Mouse (Mus musculus): ENCODE results near the gene Tmbim1. TPM values are rescaled to one million over a fixed set of nuclear protein-coding genes. Genes with fewer than 3 reads are reported as not detected.

Gene Tmbim1
- polyA plus RNA-seq, 1 experiment = 567 TPM

DNA sequence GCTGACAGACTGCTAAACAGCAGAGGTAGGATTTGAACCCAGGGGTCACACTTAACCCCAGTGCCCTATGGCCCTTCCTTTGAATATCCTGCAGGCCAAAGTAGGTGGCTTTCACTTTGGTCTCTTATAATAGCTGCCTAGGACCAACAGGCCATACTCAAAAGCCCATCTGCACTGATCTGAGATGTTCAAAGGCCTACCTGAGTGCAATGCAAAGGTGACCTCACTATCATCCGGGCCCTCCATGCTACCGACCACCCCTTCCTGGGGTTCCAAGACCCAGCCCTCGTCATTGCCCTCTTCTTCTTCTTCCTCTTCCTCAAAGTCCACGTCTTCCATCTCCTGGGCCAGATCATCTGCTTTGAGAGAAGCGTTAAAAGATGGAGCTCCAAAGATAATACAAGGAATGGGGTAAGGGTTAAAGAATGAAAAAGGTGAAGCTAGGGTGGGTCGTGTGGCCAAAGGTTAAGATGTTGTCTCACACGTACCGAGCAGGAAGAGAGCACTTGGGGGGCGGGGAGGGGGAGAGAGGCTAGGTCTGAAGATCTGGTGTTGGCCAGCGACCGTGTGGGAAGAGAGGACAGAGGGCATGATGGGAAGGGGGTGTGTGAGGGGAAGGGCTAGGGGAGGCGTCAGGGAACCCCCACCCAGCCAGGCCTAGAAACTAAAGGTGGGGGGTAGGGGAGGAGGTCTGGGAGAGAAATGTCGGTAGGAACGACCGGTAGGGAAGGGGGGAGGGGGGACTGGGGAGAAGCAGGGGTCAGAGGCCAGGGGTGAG lies 21.5 kb downstream of the Tmbim1 start:
- Histone ChIP-seq H3K4me1 (ENCODE audit: control insufficient read depth, insufficient read depth, low read length) (peaks cover 6% of the 10 kb centered on the region), H3K4me3 (replicated peaks; ENCODE audit: extremely low read depth, low read depth, low read length) (peak overlapping the region; percentile 77)
- 8% methylated on average over 15 of the region's 15 CpGs for WGBS
- TF ChIP-seq POLR2A (IDR thresholded peaks at IDR 0.05; ENCODE audit: borderline replicate concordance, extremely low read depth, low read depth, low read length) (no peak), CTCF (IDR thresholded peaks at IDR 0.05; ENCODE audit: insufficient read depth, low read length) (no peak)
- peak; percentile 43 for DNase-seq

DNA sequence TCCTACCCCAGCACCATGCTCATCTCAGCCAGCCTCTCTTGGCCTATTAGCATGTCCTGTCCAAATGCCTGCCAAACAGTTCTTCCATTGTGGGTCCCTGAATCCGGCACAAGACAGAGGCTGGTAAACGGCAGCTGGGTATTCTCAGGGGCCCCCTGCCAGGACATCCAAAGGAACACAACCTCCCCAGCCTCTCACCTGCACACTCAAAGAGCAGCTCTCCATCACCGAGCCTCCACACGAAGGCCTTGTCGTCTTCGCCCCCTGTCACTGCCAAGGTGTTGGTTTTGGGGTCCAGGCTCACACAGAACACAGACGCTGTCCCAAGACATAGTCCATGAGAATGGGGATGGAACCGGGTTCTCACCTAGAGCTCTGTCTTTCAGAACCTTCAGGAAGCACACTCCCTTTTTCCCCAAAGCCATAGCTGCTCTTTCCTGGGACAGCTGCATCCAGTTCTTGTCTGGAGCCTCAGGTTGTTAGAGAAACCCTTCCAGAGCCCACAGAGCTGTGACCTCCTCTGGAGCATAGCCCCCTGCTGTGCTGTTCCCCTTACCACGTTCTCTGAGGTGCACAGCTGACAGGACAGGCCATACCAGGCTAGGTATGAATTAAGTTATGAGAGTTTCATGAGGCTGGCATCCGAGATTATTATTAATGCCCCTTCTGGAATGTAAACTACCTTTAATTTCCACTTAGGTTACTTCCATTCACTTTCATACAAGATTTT lies 22.4 kb downstream of the Tmbim1 start:
- TF ChIP-seq POLR2A (IDR thresholded peaks at IDR 0.05; ENCODE audit: borderline replicate concordance, extremely low read depth, low read depth, low read length) = no peak
- TF ChIP-seq CTCF (IDR thresholded peaks at IDR 0.05; ENCODE audit: insufficient read depth, low read length) = no peak
- no peak for DNase-seq
- 86% methylated on average over 10 of the region's 10 CpGs for WGBS
- Histone ChIP-seq H3K4me1 (ENCODE audit: control insufficient read depth, insufficient read depth, low read length) (peaks cover 5% of the 10 kb centered on the region; the same call in 1 of the 2 replicates), H3K4me3 (replicated peaks; ENCODE audit: extremely low read depth, low read depth, low read length) (no peak overlapping the region)

DNA sequence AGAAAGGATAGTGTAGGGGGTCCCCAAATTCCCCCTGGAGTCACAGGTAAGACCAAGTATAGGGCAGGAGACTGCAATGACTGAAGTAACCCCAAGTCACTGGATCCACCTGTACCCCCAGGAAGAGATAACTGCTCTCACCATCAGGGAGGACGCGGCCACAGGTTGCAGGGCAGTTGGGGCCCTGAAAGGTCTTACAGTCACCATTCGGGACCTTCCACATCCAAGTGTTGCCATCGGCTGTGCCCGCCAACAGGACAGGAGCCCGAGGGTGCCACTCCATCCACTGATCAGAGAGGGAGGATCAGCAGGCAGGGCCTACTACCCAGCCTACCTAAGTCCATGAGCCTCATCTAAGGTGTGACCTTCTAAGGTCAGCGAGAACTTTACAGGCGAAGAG lies 23.5 kb downstream of the Tmbim1 start:
- no peak for DNase-seq
- TF ChIP-seq CTCF (IDR thresholded peaks at IDR 0.05; ENCODE audit: insufficient read depth, low read length) = no peak
- TF ChIP-seq POLR2A (IDR thresholded peaks at IDR 0.05; ENCODE audit: borderline replicate concordance, extremely low read depth, low read depth, low read length) = no peak
- WGBS = 95% methylated on average over 8 of the region's 8 CpGs
- peaks cover 2% of the 10 kb centered on the region; the same call in 1 of the 2 replicates for H3K4me1 ChIP-seq (ENCODE audit: control insufficient read depth, insufficient read depth, low read length)
- no peak overlapping the region for H3K4me3 ChIP-seq (replicated peaks; ENCODE audit: extremely low read depth, low read depth, low read length)

DNA sequence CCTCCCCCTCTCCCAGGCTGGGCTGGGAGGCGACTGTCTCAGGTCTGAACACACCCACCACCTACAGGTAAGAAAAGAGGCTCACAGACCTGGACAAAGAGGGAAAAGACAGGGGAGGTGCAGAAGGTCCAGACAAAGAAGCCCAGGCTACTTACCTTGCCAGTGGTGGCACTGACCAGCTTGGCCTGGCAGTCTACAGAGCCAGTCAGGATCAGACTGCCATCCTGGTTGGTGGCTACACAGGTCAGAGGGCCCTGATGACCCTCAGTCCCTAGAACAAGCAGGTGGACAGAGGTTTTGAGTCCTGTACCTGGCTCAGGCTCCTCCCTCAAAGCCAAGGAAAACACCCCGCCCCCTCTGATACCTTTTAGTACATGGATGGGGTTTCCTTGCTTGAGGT lies 24.1 kb downstream of the Tmbim1 start:
- TF ChIP-seq CTCF (IDR thresholded peaks at IDR 0.05; ENCODE audit: insufficient read depth, low read length) (no peak), POLR2A (IDR thresholded peaks at IDR 0.05; ENCODE audit: borderline replicate concordance, extremely low read depth, low read depth, low read length) (no peak)
- no peak overlapping the region for H3K4me3 ChIP-seq (replicated peaks; ENCODE audit: extremely low read depth, low read depth, low read length)
- DNase-seq = no peak
- H3K4me1 ChIP-seq (ENCODE audit: control insufficient read depth, insufficient read depth, low read length) = peaks cover 2% of the 10 kb centered on the region; the same call in 1 of the 2 replicates
- WGBS = 95% methylated on average over 2 of the region's 2 CpGs

DNA sequence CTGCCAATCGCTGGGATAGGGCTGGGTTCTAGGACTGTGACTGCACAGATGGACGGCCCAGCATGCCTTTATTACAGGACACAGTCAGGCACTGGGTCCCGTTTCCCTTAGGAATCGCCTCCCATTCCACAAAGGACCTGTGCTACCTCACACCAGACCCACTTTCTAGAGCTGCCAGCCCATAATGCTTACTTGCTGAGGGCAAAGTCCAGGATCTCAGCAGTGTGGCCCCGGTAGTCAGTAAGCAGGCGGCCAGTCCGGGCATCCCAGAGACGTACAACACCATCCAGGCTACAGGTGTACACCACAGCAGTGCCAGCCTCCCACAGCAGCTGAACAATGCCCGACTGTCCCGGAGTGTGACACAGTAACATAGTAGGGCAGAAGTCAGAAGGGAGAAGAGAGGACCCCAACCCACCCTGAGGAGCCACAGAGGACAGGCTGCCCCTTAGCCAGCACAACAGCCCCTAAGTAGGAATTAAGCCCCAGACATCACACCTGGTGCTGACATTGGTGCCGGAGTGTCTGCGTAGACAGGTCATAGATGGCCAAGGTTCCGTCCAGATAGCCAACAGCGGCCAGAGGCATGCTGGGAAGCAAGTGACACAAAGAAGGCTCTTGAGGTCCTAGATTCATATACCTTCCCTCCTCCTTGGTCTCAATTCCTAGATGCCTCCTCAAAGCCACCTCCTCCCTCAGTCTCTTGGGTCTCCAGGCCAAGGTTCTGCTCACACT lies 24.7 kb downstream of the Tmbim1 start:
- no peak for TF ChIP-seq CTCF (IDR thresholded peaks at IDR 0.05; ENCODE audit: insufficient read depth, low read length)
- TF ChIP-seq POLR2A (IDR thresholded peaks at IDR 0.05; ENCODE audit: borderline replicate concordance, extremely low read depth, low read depth, low read length) = no peak
- 94% methylated on average over 14 of the region's 14 CpGs for WGBS
- no peak for DNase-seq
- Histone ChIP-seq H3K4me1 (ENCODE audit: control insufficient read depth, insufficient read depth, low read length) (peaks cover 2% of the 10 kb centered on the region; the same call in 1 of the 2 replicates), H3K4me3 (replicated peaks; ENCODE audit: extremely low read depth, low read depth, low read length) (no peak overlapping the region)

DNA sequence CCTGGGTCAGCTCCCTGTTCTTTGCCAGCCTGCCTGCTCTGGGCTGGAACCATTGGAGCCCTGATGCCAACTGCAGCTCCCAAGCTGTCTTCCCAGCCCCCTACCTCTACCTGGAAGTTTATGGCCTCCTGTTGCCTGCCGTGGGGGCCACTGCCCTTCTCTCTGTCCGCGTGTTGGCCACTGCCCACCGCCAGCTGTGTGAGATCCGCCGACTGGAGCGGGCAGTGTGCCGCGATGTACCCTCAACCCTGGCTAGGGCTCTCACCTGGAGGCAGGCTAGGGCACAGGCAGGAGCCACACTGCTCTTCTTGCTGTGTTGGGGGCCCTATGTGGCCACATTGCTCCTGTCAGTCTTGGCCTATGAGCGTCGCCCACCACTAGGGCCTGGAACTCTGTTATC lies 26.4 kb downstream of the Tmbim1 start:
- peaks cover 2% of the 10 kb centered on the region; the same call in 1 of the 2 replicates for H3K4me1 ChIP-seq (ENCODE audit: control insufficient read depth, insufficient read depth, low read length)
- no peak for DNase-seq
- TF ChIP-seq POLR2A (IDR thresholded peaks at IDR 0.05; ENCODE audit: borderline replicate concordance, extremely low read depth, low read depth, low read length) (no peak), CTCF (IDR thresholded peaks at IDR 0.05; ENCODE audit: insufficient read depth, low read length) (no peak)
- H3K4me3 ChIP-seq (replicated peaks; ENCODE audit: extremely low read depth, low read depth, low read length) = no peak overlapping the region
- 88% methylated on average over 11 of the region's 11 CpGs for WGBS

DNA sequence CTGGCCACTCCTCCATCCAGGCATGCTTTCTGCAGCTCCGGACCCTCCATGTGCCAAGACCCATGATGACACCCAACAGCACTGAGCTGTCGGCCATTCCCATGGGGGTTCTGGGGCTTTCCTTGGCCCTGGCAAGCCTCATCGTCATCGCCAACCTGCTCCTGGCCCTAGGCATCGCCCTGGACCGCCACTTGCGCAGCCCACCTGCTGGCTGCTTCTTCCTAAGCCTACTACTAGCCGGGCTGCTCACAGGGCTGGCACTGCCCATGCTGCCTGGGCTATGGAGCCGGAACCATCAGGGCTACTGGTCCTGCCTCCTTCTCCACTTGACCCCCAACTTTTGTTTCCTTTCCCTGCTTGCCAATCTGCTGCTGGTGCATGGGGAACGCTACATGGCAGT lies 26.9 kb downstream of the Tmbim1 start, which contains the start of gene Gpbar1:
Gene Gpbar1, plus strand, starts transcription at position 13 of the 400 bp plus-strand sequence.
- Histone ChIP-seq H3K4me1 (ENCODE audit: control insufficient read depth, insufficient read depth, low read length) (peaks cover 2% of the 10 kb centered on the region; the same call in 1 of the 2 replicates), H3K4me3 (replicated peaks; ENCODE audit: extremely low read depth, low read depth, low read length) (no peak within 1 kb of the TSS)
- TF ChIP-seq POLR2A (IDR thresholded peaks at IDR 0.05; ENCODE audit: borderline replicate concordance, extremely low read depth, low read depth, low read length) (no peak), CTCF (IDR thresholded peaks at IDR 0.05; ENCODE audit: insufficient read depth, low read length) (no peak)
- WGBS = 87% methylated on average over 10 of the region's 10 CpGs
- DNase-seq = no peak

DNA sequence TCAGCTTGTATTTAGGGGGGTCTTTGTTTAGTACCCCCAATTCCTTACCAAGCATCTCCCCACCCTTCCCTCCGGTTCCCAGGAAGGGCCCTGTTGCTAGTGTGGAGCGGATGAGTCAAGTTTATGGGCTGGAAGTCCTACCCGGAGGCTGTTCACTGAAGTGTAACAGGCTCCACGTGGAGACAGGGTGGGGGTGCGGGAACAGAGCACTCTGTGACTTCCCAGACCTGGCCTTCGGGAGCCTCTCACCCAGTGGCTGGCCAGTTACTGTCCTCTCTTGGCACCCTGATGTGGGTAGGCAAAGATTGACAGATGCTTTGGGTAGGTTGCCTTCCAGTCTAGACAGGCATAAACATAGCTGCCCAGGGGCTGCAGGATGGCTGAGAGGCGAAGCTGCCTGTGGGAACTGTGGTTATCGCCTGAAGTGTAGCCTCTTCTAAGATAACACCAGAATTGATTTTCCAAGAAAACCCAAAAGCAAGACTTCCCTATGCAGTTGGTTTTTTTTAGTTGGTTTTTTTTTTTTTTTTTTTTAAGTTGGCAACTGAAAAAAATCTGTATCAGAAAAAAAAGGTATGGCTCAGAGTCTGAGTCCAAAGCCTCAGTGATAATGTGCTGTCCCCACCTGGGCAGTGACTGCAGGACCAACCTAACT lies 27.4 kb downstream of the Tmbim1 start:
- Histone ChIP-seq H3K4me3 (replicated peaks; ENCODE audit: extremely low read depth, low read depth, low read length) (no peak overlapping the region), H3K4me1 (ENCODE audit: control insufficient read depth, insufficient read depth, low read length) (peaks cover 1% of the 10 kb centered on the region; the same call in 1 of the 2 replicates)
- TF ChIP-seq CTCF (IDR thresholded peaks at IDR 0.05; ENCODE audit: insufficient read depth, low read length) = no peak
- TF ChIP-seq POLR2A (IDR thresholded peaks at IDR 0.05; ENCODE audit: borderline replicate concordance, extremely low read depth, low read depth, low read length) = no peak
- 61% methylated on average over 8 of the region's 8 CpGs for WGBS
- DNase-seq = no peak

DNA sequence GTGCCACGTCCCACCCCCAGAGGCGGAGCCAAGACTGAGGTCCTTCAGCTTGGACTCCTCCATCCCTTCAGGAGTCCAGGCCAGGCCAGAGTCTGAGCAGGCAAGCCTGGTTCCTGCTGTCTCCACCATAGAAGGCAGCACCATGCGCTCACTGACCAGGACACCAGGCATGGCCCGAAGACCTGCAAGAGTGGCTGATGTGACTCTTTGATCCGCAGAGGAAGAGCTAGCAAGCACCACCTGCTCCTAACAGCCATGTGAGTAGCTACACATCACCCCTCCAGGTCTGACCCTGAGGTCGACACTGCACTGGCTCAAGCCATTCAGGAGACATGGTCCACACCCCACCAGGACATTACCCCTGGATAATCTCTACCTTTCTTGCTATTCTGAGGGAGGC lies 28.4 kb downstream of the Tmbim1 start:
- Histone ChIP-seq H3K4me3 (replicated peaks; ENCODE audit: extremely low read depth, low read depth, low read length) (no peak overlapping the region), H3K4me1 (ENCODE audit: control insufficient read depth, insufficient read depth, low read length) (no peaks in the 10 kb centered on the region)
- 75% methylated on average over 6 of the region's 6 CpGs for WGBS
- no peak for TF ChIP-seq POLR2A (IDR thresholded peaks at IDR 0.05; ENCODE audit: borderline replicate concordance, extremely low read depth, low read depth, low read length)
- TF ChIP-seq CTCF (IDR thresholded peaks at IDR 0.05; ENCODE audit: insufficient read depth, low read length) = no peak
- no peak for DNase-seq
